Mouse (Mus musculus) lung, postnatal 0 days (tissue): Measurements from ENCODE around the gene Arhgap27. TPM values are rescaled to one million over a fixed set of nuclear protein-coding genes. Genes with fewer than 3 reads are reported as not detected.

Experiments
- ATAC-seq: fragments of 200-750 bp; cut with Nextera tagmentation; 2 replicates; pipeline ENCODE4 v1.8.0; 2017; ENCODE audit warnings: moderate library complexity
- DNase-seq: peaks from one replicate; pipeline ENCODE4 v3.0.0-alpha.2; 2016; ENCODE audit warnings: low spot score
- H3K27ac ChIP-seq: fragments of 300-500 bp; sonication (generic); 2 replicates; pipeline ENCODE4 v1.5.1; 2014; ENCODE audit warnings: antibody characterized with exemption, mild to moderate bottlenecking, low read length, mixed read lengths
- H3K27me3 ChIP-seq: fragments of 300-500 bp; sonication (generic); replicated peaks from 2 replicates; pipeline ENCODE4 v1.6.1; 2014; ENCODE audit warnings: low read length, mixed read lengths; ENCODE audit not compliant: insufficient read depth
- H3K36me3 ChIP-seq: fragments of 300-500 bp; sonication (generic); 2 replicates; pipeline ENCODE4 v1.6.1; 2014; ENCODE audit warnings: low read length, mixed read lengths; ENCODE audit not compliant: insufficient read depth
- H3K4me1 ChIP-seq: fragments of 300-500 bp; sonication (generic); 2 replicates; pipeline ENCODE4 v1.6.1; 2014; ENCODE audit warnings: antibody characterized with exemption, low read depth, low read length, mixed read lengths; ENCODE audit not compliant: insufficient read depth
- H3K4me2 ChIP-seq: fragments of 300-500 bp; sonication (generic); replicated peaks from 2 replicates; pipeline ENCODE4 v1.6.1; 2014; ENCODE audit warnings: low read depth, mild to moderate bottlenecking, low read length, moderate library complexity, mixed read lengths
- H3K4me3 ChIP-seq: fragments of 300-500 bp; sonication (generic); 2 replicates; pipeline ENCODE4 v1.5.1; 2014; ENCODE audit warnings: low read depth, low read length
- H3K9ac ChIP-seq: fragments of 300-500 bp; sonication (generic); replicated peaks from 2 replicates; pipeline ENCODE4 v1.6.1; 2014; ENCODE audit warnings: low read depth, mild to moderate bottlenecking
- H3K9me3 ChIP-seq: fragments of 300-500 bp; sonication (generic); 2 replicates; pipeline ENCODE4 v1.6.1; 2016; ENCODE audit warnings: low read length, mixed read lengths
- CTCF ChIP-seq: IDR thresholded peaks from 2 replicates; pipeline ENCODE4 v1.5.1; 2016; ENCODE audit warnings: antibody characterized with exemption, mild to moderate bottlenecking
- EP300 ChIP-seq: IDR thresholded peaks from 2 replicates; pipeline ENCODE4 v1.6.1; 2016; ENCODE audit warnings: antibody characterized with exemption, mild to moderate bottlenecking, control low read depth
- WGBS: fragments of 180-500 bp; shearing (Covaris S2); extraction: QIAGEN DNeasy Blood & Tissue Kit; methylation state at CpG from one replicate; pipeline ENCODE4 v1.1.7; 2014; 5-methylcytosine and 5-hydroxymethylcytosine counted together
- polyA plus RNA-seq: library from polyadenylated mRNA; unstranded; fragments of >200 nt; fragmentation: Nextera tagmentation; extraction: Ambion mirVana; gene quantifications from 2 replicates; pipeline ENCODE4 v1.2.1, GENCODE M21; 2015

Gene Arhgap27
- polyA plus RNA-seq, 1 experiment from 2014 or later = 20.0 TPM

DNA sequence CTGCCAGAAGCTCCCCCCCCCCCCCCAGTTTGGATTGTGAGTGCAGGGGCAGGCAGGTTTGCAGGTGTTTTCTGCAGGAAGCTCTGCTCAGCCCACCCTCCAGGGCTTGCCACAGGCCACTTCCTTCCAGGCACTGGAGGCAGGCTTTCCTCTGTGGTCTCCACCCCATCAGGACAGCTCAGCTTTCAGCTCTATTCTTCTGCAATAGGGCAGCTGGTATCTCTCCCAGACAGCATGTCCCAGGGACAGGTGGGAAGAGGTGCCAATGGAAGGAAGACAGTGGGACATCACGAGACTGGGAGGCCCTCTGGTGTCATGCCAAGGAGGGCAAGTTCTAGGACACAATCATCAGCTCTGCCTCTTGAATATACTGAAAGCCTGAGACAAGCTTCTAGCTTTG is 11.8 kb upstream of the Arhgap27 start:
- ATAC-seq (peak; percentile 46), DNase-seq (peak; percentile 70)
- TF ChIP-seq CTCF = no peak
- peak; percentile 49 for TF ChIP-seq EP300
- H3K4me1 ChIP-seq = peaks cover 3% of the 10 kb centered on the region; the same call in 1 of the 2 replicates
- H3K9me3 ChIP-seq = no peaks in the 10 kb centered on the region
- peaks cover 12% of the 10 kb centered on the region; the same call in 1 of the 2 replicates for H3K36me3 ChIP-seq
- H3K27me3 ChIP-seq = no peaks in the 10 kb centered on the region
- no peak overlapping the region for H3K9ac ChIP-seq
- no peak overlapping the region for H3K4me2 ChIP-seq
- H3K27ac ChIP-seq = peak overlapping the region; percentile 33; the same call in 1 of the 2 replicates
- H3K4me3 ChIP-seq = no peak overlapping the region
- WGBS = 20% methylated on average over 1 of the region's 1 CpGs

DNA sequence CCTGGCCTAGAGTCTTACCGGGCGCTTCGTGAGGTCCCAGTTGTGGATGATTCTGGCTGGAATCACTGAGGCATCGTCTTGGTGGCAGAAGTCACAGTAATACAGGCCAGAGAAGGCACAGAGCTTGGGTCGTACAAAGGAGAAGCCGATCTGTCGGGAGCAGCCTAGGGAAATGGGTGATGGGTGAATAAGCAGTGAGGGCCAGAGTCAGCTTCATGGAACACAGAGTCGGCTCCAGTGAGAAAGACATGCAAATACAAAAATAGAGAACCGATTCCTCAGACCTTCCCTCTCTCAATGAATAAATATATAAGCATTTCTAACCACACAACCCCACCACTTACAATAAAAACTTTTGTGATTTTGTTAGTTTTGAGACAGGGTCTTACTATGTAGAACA is 10.4 kb upstream of the Arhgap27 start:
- no peaks in the 10 kb centered on the region for H3K9me3 ChIP-seq
- H3K27ac ChIP-seq = no peak overlapping the region
- no peak for ATAC-seq
- H3K4me1 ChIP-seq = peaks cover 3% of the 10 kb centered on the region; the same call in 1 of the 2 replicates
- H3K4me2 ChIP-seq = no peak overlapping the region
- WGBS = 92% methylated on average over 9 of the region's 9 CpGs
- no peak overlapping the region for H3K4me3 ChIP-seq
- no peak for DNase-seq
- H3K36me3 ChIP-seq = peaks cover 16% of the 10 kb centered on the region; the same call in 1 of the 2 replicates
- no peaks in the 10 kb centered on the region for H3K27me3 ChIP-seq
- H3K9ac ChIP-seq = no peak overlapping the region
- TF ChIP-seq EP300 = no peak
- TF ChIP-seq CTCF = no peak

DNA sequence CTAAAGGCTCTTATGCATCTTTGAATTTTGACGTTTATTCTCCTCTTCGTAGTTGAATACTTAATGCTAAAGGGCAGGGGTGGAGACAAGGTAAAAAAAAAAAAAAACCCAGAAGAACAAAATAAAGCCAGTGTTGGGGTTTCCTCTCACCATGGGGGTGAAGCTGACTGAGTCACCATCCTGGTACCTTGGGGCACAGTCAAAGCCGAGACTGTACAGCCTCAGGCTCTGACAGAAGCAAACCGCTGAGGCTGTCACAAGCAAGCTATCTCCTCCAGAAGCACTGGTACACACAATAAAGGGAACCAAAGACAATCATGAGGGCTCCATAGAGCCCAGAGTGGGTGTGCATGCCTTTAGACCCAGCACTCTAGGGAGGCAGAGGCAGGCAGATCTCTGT is 9.1 kb upstream of the Arhgap27 start:
- ATAC-seq = no peak
- H3K4me3 ChIP-seq = no peak overlapping the region
- H3K27me3 ChIP-seq = no peaks in the 10 kb centered on the region
- no peak overlapping the region for H3K9ac ChIP-seq
- H3K4me2 ChIP-seq = no peak overlapping the region
- H3K27ac ChIP-seq = peak overlapping the region; percentile 76
- TF ChIP-seq CTCF (no peak), EP300 (no peak)
- no peaks in the 10 kb centered on the region for H3K9me3 ChIP-seq
- DNase-seq = no peak
- H3K4me1 ChIP-seq = peaks cover 3% of the 10 kb centered on the region; the same call in 1 of the 2 replicates
- H3K36me3 ChIP-seq = peaks cover 12% of the 10 kb centered on the region; the same call in 1 of the 2 replicates
- WGBS = 72% methylated on average over 4 of the region's 4 CpGs

DNA sequence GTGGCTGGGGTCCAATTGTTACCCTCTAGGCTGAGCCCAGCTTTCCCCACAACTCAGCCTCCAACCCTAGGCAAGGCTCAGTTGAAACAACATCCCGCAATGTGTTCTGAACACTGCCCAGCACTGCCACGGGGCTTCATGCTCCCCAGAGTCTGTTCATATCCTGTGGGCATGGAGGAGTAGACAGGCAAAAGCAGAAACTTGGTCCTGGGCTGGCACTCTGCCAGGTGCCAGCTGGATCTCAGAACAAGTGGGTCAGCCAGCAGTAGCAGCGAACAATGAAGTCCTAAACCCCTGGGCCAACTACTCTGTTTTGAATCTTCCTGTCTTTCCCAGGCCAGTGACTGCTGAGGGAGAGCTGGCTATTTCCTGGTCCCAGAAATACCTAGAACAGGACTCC is 8.6 kb upstream of the Arhgap27 start:
- Histone ChIP-seq H3K36me3 (peaks cover 12% of the 10 kb centered on the region; the same call in 1 of the 2 replicates), H3K4me3 (no peak overlapping the region), H3K4me1 (peaks cover 3% of the 10 kb centered on the region; the same call in 1 of the 2 replicates), H3K9me3 (no peaks in the 10 kb centered on the region), H3K27ac (peak overlapping the region; percentile 76), H3K9ac (no peak overlapping the region), H3K27me3 (no peaks in the 10 kb centered on the region), H3K4me2 (no peak overlapping the region)
- 41% methylated on average over 3 of the region's 3 CpGs for WGBS
- DNase-seq = no peak
- ATAC-seq = peak; percentile 24
- TF ChIP-seq EP300 (no peak), CTCF (no peak)

DNA sequence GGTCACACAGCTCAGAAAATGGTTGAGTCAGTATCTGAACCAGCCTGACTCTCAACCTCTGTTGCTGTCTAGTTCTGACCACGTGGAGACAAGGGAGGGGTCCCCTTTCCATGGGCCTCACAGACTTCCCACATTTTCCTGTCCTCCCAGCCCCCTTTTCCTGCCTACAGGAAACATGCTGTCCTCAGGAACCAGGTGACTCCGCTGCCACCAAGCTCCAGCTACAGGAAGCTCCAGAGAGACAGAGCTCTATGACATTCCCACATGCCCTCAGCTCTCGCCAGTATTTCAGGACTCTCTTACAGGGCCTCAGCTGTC is 7.7 kb upstream of the Arhgap27 start:
- peak; percentile 52 for ATAC-seq
- no peak overlapping the region for H3K4me2 ChIP-seq
- H3K4me3 ChIP-seq = no peak overlapping the region
- no peaks in the 10 kb centered on the region for H3K27me3 ChIP-seq
- no peak for TF ChIP-seq CTCF
- TF ChIP-seq EP300 = peak; percentile 51; the same call in 1 of the 2 replicates
- H3K9ac ChIP-seq = no peak overlapping the region
- 51% methylated on average over 3 of the region's 3 CpGs for WGBS
- peaks cover 17% of the 10 kb centered on the region; the same call in 1 of the 2 replicates for H3K36me3 ChIP-seq
- DNase-seq = peak; percentile 53
- peak overlapping the region; percentile 76 for H3K27ac ChIP-seq
- no peaks in the 10 kb centered on the region for H3K9me3 ChIP-seq
- H3K4me1 ChIP-seq = peaks cover 3% of the 10 kb centered on the region; the same call in 1 of the 2 replicates

DNA sequence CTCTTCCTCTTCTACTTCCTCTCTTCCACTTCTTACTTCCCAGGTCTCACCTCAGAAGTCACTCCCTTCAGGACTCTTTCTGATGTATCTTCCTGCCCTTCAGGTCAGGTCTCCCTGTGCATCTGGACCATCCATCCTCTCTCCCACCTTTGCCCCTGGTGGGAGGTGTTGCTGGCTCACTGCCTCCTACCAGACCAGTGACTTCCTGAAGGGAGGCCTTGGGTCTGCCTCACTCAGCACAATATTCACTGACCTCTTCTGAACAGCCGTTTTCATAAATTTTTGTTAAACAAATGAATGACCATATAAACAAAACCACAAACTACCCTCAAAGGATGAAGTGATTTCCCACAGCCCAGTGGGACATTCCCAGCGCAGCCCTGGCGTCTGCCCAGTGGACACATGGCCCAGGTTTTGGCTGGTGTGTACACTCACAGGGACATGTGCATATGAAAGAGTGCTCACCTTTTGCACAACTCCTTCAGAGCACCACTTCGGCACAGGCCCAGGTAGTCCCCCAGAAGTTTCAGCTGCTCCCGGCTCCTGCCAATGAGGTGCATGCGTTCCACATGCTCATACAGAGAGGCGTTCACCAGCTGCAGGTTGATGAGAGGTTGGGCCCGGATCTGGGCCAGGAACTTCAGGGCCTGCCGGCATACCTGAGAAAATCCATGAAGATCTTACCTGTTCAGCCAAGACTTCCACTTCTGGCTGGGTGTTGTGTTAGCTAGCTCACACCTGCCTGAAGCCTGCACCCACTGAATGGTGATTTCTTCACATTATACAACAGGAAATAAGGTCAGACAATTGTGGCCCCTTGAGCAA is 7.1 kb upstream of the Arhgap27 start:
- Histone ChIP-seq H3K9me3 (no peaks in the 10 kb centered on the region), H3K4me1 (peaks cover 3% of the 10 kb centered on the region; the same call in 1 of the 2 replicates), H3K9ac (no peak overlapping the region), H3K4me2 (no peak overlapping the region), H3K4me3 (no peak overlapping the region), H3K36me3 (peaks cover 17% of the 10 kb centered on the region; the same call in 1 of the 2 replicates), H3K27ac (peak overlapping the region; percentile 76; the same call in 1 of the 2 replicates), H3K27me3 (no peaks in the 10 kb centered on the region)
- DNase-seq (no peak), ATAC-seq (no peak)
- no peak for TF ChIP-seq EP300
- no peak for TF ChIP-seq CTCF
- 70% methylated on average over 9 of the region's 9 CpGs for WGBS
